Mouse (Mus musculus) heart, embryonic 15.5 days (tissue): ENCODE measurements around the gene Calr4. TPM values are rescaled to one million over a fixed set of nuclear protein-coding genes. Genes with fewer than 3 reads are reported as not detected.

Experiments used
- ATAC-seq: fragments of 200-750 bp; cut with Nextera tagmentation; replicated peaks from 2 replicates; pipeline ENCODE4 v1.8.0; 2017; ENCODE audit warnings: low read depth, moderate TSS enrichment; ENCODE audit not compliant: insufficient number of reproducible peaks, insufficient read depth, low FRiP score
- H3K27ac ChIP-seq: fragments of 300-500 bp; sonication (generic); 2 replicates; pipeline ENCODE4 v1.5.1; 2015; ENCODE audit warnings: mild to moderate bottlenecking, inconsistent platforms
- H3K27me3 ChIP-seq: fragments of 300-500 bp; sonication (generic); 2 replicates; pipeline ENCODE4 v1.6.1; 2015; ENCODE audit warnings: inconsistent platforms
- H3K36me3 ChIP-seq: fragments of 300-500 bp; sonication (generic); 2 replicates; pipeline ENCODE4 v1.6.1; 2015; ENCODE audit warnings: mild to moderate bottlenecking, inconsistent platforms
- H3K4me1 ChIP-seq: fragments of 300-500 bp; sonication (generic); replicated peaks from 2 replicates; pipeline ENCODE4 v1.6.1; 2015; ENCODE audit warnings: inconsistent platforms
- H3K4me2 ChIP-seq: fragments of 300-500 bp; sonication (generic); 2 replicates; pipeline ENCODE4 v1.6.1; 2015; ENCODE audit warnings: inconsistent platforms, mild to moderate bottlenecking, moderate library complexity
- H3K4me3 ChIP-seq: fragments of 300-500 bp; sonication (generic); 2 replicates; pipeline ENCODE4 v1.5.1; 2015; ENCODE audit warnings: mild to moderate bottlenecking, inconsistent platforms
- H3K9ac ChIP-seq: fragments of 300-500 bp; sonication (generic); 2 replicates; pipeline ENCODE4 v1.6.1; 2015; ENCODE audit warnings: mild to moderate bottlenecking, inconsistent platforms
- H3K9me3 ChIP-seq: fragments of 300-500 bp; sonication (generic); replicated peaks from 2 replicates; pipeline ENCODE4 v1.6.1; 2016; ENCODE audit warnings: inconsistent platforms
- WGBS: fragments of 180-500 bp; shearing (Covaris S2); methylation state at CpG from one replicate; pipeline ENCODE4 v1.1.7; 2015; ENCODE audit warnings: mixed read lengths; 5-methylcytosine and 5-hydroxymethylcytosine counted together
- polyA plus RNA-seq: library from polyadenylated mRNA; unstranded; fragments of >200 nt; fragmentation: Nextera tagmentation; extraction: Ambion mirVana; gene quantifications from 2 replicates; pipeline ENCODE4 v1.2.1, GENCODE M21; 2015

Gene Calr4
- polyA plus RNA-seq: 0.11 and 0.19 TPM in 2 replicates

DNA sequence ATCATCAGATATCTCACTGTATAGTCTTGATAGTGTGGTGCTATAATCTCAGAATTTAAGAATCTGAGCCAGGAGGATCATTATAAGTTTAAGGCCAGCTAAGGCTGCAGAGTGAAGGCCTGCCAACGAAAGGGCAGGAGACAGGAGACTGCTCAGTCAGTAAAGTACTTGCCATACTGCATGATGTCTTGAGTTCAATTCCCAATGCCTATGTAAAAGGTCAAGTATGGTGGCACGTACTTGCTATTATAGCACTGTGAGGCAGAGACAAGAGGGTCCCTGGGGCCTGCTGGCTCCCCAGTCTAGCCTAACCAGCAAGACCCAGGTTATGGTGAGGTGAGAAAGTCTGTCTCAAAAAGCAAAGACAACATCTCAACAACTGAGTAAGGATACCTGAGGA lies at the start of gene Calr4:
TSS of gene Calr4 (plus strand) at position 301 of the 400 bp plus-strand sequence.
- Histone ChIP-seq H3K4me1 (no peaks in the 10 kb centered on the region), H3K36me3 (no peaks in the 10 kb centered on the region), H3K4me2 (no peak within 1 kb of the TSS), H3K27me3 (no peaks in the 10 kb centered on the region), H3K27ac (no peak within 1 kb of the TSS), H3K9ac (no peak within 1 kb of the TSS), H3K9me3 (no peaks in the 10 kb centered on the region), H3K4me3 (no peak within 1 kb of the TSS)
- ATAC-seq: no peak
- WGBS: 77% methylated on average over 2 of the region's 2 CpGs

DNA sequence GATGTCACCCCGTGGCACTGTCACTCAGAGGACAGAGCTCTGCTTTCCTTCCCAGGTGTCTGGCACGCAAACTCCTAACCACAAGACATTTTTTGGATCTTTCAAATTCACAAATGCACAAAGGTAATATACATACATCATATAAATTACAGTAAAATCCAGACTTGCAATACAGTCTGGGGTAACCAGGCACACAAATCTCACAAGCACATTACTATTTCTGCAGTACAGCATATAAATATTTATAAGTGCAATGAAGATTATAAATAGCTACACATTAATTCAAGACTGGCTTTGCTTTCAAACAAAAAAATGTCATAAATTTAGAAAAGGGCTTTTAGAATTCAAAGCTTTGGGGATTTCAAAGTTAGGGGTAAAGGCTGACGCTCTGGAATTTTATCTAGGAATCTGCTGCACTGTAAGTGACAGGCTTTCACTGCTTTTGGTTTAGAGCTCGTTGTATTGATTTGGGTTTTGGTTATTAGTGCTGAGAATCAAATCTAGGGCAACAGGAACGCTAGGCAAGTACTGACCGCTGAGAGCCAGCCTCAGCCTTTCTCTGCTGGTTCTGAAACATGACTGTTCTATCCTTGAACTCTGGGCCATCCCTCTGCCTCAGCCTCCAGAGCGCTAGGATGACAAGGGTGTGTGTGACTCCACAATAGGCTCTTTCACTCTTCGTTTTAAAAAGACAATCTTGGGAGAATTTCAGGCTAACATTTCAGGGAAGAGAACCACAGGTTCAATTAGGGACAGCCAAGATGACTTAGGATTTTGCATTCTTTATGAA lies 48.5 kb upstream of the Calr4 start:
- Histone ChIP-seq H3K4me1 (peaks cover 3% of the 10 kb centered on the region; the same call in 1 of the 2 replicates), H3K4me2 (no peak overlapping the region), H3K9ac (no peak overlapping the region), H3K36me3 (no peaks in the 10 kb centered on the region), H3K4me3 (no peak overlapping the region), H3K9me3 (no peaks in the 10 kb centered on the region), H3K27ac (no peak overlapping the region), H3K27me3 (no peaks in the 10 kb centered on the region)
- no peak for ATAC-seq
- 65% methylated on average over 8 of the region's 8 CpGs for WGBS

DNA sequence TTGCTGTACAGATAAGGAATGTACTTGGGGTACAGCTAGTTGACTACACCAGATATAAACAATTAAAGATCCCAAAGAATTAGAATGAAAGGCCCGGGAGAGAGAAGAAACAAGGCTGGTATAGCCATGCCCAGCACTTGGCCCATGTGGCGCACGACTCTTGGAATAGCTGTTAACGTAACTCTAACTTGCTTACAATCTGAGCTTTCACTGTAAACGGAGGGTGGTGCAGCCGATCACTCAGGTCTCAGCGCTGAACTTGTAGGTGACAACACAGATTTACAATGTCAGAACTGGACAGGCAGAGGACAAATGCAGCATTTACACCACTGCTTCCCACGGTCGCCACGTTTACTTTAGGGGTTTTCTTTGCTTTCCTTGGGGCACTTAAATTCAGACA lies 42.7 kb upstream of the Calr4 start:
- H3K4me2 ChIP-seq: peak overlapping the region; percentile 31
- peaks cover 12% of the 10 kb centered on the region for H3K4me1 ChIP-seq
- peak overlapping the region; percentile 73 for H3K27ac ChIP-seq
- H3K36me3 ChIP-seq: no peaks in the 10 kb centered on the region
- no peak overlapping the region for H3K9ac ChIP-seq
- no peak overlapping the region for H3K4me3 ChIP-seq
- H3K27me3 ChIP-seq: no peaks in the 10 kb centered on the region
- WGBS: 37% methylated on average over 10 of the region's 10 CpGs
- ATAC-seq: 0 out of 2 replicates have a peak, but pooled peaks have one; percentile 47
- H3K9me3 ChIP-seq: no peaks in the 10 kb centered on the region

DNA sequence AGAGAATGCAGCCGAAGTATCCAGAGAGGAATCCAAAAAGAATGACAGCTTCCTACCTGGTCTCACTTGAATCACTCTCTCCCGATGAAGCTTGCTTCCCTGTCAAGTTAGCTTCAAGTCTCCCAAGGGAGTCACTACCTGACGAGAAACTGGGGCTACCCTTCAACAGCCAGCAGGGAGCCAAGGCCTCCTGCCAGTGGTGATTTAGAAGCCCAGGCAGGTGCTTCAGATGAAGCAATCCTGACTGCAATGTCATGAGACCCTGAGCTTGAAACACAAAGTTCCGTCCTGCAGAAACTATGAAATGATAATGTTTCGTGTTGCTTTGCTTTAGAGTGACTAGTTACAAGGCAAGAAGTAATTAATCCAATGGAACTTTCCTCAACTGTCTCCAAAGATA lies 40.4 kb upstream of the Calr4 start:
- ATAC-seq: no peak
- Histone ChIP-seq H3K27ac (no peak overlapping the region), H3K4me1 (peaks cover 14% of the 10 kb centered on the region), H3K9ac (no peak overlapping the region), H3K36me3 (no peaks in the 10 kb centered on the region), H3K9me3 (no peaks in the 10 kb centered on the region), H3K27me3 (no peaks in the 10 kb centered on the region), H3K4me3 (no peak overlapping the region), H3K4me2 (no peak overlapping the region)
- WGBS: 81% methylated on average over 5 of the region's 5 CpGs

DNA sequence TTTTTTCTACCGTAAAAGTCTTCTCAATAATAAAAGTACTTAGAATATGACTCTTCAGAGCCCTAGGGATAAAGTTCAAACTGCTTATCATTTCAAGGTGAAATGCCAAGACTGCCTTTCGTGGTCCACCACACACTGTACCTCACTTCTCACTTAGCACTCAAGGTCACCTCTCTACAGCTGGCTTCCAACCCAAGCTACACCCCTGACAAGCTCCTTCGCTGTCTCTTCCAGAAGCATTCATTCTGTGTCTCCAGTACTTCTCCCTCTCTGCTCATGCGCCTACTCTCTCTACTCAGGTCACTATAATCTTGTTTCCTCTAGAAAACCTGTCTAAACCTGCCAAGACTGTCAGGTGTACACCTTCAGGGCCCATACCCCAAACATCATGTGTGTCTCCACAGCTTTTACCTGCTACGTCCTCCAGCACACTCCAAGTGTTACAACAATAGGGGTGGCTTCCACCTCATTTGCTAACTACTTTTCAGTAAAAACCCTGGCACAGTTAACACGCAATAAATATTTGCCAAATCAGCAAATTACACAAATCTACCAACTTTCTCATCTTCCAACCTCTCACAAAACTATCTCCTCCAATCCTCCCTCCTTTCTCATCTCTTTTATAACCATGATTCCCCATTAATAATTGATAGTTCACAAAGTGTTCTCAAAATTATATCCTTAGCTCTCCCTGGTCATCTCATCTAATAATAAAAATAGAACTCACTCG lies 38.2 kb upstream of the Calr4 start:
- no peak overlapping the region for H3K27ac ChIP-seq
- H3K4me2 ChIP-seq: no peak overlapping the region
- WGBS: 67% methylated on average over 7 of the region's 7 CpGs
- no peaks in the 10 kb centered on the region for H3K27me3 ChIP-seq
- H3K36me3 ChIP-seq: no peaks in the 10 kb centered on the region
- H3K4me3 ChIP-seq: no peak overlapping the region
- ATAC-seq: no peak
- H3K4me1 ChIP-seq: peaks cover 19% of the 10 kb centered on the region
- no peak overlapping the region for H3K9ac ChIP-seq
- H3K9me3 ChIP-seq: no peaks in the 10 kb centered on the region

DNA sequence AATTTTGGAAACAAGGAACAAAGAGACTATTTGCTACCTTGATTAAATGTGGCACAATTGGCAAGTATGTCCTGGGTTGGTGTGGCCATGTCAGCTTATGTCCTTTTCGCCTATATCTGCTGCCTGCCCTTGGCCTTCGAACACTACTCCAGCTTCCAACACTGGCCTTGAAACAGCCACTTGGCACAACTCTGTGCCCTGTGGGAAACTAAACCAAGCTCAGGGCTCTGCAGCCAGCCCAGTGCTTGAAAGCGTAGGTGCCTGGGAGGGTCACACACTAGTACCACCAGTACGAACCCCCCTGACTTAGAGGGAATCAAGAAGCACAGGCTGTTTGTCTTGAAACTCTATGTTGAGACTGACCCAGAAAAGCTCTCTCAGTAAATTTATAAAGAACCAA lies 35.2 kb upstream of the Calr4 start:
- 93% methylated on average over 4 of the region's 4 CpGs for WGBS
- Histone ChIP-seq H3K36me3 (no peaks in the 10 kb centered on the region), H3K27me3 (no peaks in the 10 kb centered on the region), H3K9ac (no peak overlapping the region), H3K27ac (no peak overlapping the region), H3K9me3 (no peaks in the 10 kb centered on the region), H3K4me2 (no peak overlapping the region), H3K4me3 (no peak overlapping the region), H3K4me1 (peaks cover 15% of the 10 kb centered on the region)
- ATAC-seq: no peak

DNA sequence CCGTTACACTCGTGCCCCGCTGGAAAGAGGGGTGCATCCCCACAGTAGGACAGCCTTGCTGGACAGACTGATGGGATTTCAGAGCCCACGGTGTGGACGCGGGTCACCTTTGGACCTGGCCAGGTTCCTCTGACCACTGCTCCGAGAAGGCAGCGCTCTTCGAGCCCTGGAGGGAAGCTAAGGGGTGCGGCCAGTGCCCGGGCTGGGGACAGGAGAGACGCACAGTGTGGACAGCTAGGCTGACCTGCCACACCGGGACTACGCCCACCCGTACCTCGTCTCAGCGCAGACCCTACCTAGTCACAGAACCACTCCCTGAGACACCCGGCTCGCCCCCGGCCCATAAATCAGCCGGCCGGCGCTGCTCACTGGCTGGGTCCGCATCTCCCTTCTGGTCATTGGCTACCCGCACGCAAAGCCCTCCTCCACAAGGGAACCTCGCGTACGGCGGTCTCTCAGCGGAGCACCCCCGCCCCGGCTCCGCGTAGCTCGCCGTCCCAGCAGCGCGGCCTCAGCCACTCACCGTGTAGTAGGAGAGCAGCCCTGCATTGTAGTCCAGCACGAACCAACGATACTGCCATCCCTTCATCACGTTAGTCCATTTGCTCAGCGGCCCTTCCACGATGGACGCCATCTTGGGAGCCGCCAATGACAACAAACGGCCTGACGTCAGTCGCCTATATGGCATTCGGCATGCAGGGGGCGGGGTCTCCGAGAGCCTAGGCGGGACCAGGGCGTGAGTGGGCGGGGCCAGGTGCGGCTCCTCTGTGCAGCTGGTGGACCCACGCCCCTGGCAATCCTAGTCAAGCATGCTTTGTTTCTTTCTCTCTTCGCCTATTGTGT lies 32.5 kb upstream of the Calr4 start, which contains the start of gene Osbpl9:
TSS of gene Osbpl9 (minus strand) at position 691 of the 843 bp plus-strand sequence.
- ATAC-seq: peak; percentile 97
- H3K9me3 ChIP-seq: no peaks in the 10 kb centered on the region
- H3K9ac ChIP-seq: peak within 1 kb of the TSS; percentile 77
- under 1% methylated on average over 59 of the region's 59 CpGs for WGBS
- no peaks in the 10 kb centered on the region for H3K36me3 ChIP-seq
- H3K4me3 ChIP-seq: peak within 1 kb of the TSS; percentile 72
- H3K4me2 ChIP-seq: peak within 1 kb of the TSS; percentile 85
- peaks cover 10% of the 10 kb centered on the region for H3K4me1 ChIP-seq
- H3K27me3 ChIP-seq: no peaks in the 10 kb centered on the region
- peak within 1 kb of the TSS; percentile 96 for H3K27ac ChIP-seq

DNA sequence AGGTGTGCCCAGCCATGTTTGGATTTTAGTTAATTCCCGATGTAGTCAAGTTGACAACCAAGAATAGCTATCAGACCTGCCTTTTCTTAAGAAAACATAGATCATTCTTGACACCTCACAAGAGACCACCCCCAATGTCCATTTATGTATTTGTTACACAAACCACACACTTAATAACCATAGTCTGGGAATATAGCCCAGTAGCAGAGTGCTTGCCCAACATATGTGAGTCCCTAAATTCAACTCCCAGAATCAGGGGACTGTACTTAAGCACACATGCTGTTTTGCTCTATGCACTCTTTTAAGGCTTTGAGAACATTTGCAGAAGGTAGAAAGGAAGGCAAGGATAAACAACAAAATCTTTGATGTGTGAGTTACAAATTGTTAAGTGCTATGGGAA lies 30.4 kb upstream of the Calr4 start:
- Histone ChIP-seq H3K4me1 (peaks cover 10% of the 10 kb centered on the region), H3K4me3 (no peak overlapping the region), H3K9me3 (no peaks in the 10 kb centered on the region), H3K9ac (no peak overlapping the region), H3K36me3 (no peaks in the 10 kb centered on the region), H3K27ac (no peak overlapping the region), H3K4me2 (no peak overlapping the region), H3K27me3 (no peaks in the 10 kb centered on the region)
- 89% methylated on average over 1 of the region's 1 CpGs for WGBS
- no peak for ATAC-seq

DNA sequence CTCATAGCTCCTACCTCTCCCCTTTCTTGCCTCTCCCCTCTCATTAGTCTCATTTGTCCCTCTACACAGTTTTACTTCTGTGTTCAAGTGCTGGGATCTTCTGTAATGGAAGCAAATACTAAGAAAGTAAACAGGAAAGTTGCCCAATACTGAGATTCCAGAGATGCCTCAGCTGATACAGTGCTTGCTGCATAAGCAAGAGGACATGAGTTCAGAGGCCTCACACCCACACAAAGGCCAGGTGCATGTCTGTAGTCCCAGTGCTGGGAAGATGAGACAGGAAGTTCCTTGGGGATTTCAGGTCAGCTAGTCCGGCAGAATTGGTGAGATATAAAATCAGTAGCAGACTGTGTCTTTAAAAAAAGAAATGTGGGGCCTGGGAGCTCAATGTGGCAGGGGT lies 29.9 kb upstream of the Calr4 start:
- Histone ChIP-seq H3K9ac (no peak overlapping the region), H3K36me3 (no peaks in the 10 kb centered on the region), H3K4me1 (peaks cover 10% of the 10 kb centered on the region), H3K27ac (no peak overlapping the region), H3K9me3 (no peaks in the 10 kb centered on the region), H3K4me2 (no peak overlapping the region), H3K4me3 (no peak overlapping the region), H3K27me3 (no peaks in the 10 kb centered on the region)
- ATAC-seq: no peak
- WGBS: 39% methylated on average over 1 of the region's 1 CpGs

DNA sequence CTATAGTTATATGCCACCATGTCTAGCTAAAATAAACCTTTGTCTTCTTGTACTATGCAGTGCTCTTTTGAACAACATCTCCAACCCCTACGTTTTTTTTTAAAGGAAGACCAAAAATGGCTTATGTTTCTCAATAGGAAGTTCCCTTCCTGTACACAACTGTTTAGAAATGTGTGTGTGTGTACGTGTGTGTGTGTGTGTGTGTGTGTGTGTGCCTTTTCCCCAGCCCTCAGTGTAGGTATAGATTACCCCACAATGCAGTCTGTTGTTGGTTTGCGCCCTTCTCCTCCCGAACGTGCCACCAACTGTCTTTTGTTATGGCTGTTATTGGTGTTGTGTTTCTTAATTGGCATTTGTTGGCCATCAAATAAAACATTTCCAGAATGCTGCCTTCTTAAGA lies 26.8 kb upstream of the Calr4 start:
- WGBS: 82% methylated on average over 5 of the region's 5 CpGs
- Histone ChIP-seq H3K9ac (no peak overlapping the region), H3K4me1 (0 out of 2 replicates have a peak, but pooled peaks cover 1% of the 10 kb centered on the region), H3K27ac (no peak overlapping the region), H3K27me3 (no peaks in the 10 kb centered on the region), H3K9me3 (no peaks in the 10 kb centered on the region), H3K4me2 (no peak overlapping the region), H3K36me3 (no peaks in the 10 kb centered on the region), H3K4me3 (no peak overlapping the region)
- no peak for ATAC-seq

DNA sequence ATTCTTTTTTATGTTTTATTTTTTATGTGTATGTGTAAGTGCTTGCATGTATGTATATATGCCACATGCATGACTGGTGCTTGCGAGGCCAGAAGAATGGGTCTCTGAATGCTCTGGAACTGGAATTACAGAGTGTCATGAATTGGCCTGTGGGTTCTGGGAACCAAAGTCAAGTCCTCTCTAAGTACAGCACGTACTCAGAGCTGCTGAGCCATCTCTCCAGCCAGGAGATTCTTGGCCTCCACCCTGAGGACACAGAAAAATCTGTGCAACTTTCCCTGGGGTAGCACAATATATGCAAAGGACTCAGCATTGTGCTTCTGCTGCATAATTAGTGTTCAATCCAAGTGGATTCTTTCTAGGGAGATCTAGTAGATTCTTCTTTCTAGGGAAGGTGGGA lies 24.0 kb upstream of the Calr4 start:
- Histone ChIP-seq H3K36me3 (no peaks in the 10 kb centered on the region), H3K4me2 (no peak overlapping the region), H3K27me3 (no peaks in the 10 kb centered on the region), H3K4me1 (no peaks in the 10 kb centered on the region), H3K9ac (no peak overlapping the region), H3K9me3 (no peaks in the 10 kb centered on the region), H3K27ac (no peak overlapping the region), H3K4me3 (no peak overlapping the region)
- 72% methylated on average over 2 of the region's 2 CpGs for WGBS
- ATAC-seq: no peak
